Mouse (Mus musculus) megakaryocyte, adult 5-6 weeks (primary cell): ENCODE measurements around the gene Prkab1. TPM values are rescaled to one million over a fixed set of nuclear protein-coding genes. Genes with fewer than 3 reads are reported as not detected.

Experiments
- ATAC-seq: 2 replicates; pipeline ENCODE4 v1.8.0; 2016; ENCODE audit warnings: mild to moderate bottlenecking, inconsistent platforms; ENCODE audit not compliant: poor library complexity, severe bottlenecking
- total RNA-seq, 2 experiments: library from RNA; stranded (forward) in 1 of 2; stranded (reverse) in 1 of 2; fragments of 153-499, 151-499 nt in 1 of 2; fragments of 221-1000, 200-1000 nt in 1 of 2; gene quantifications; 2 replicates each; pipeline versions ENCODE4 v1.2.3 to v1.2.4; 2015 to 2017

The Prkab1 gene
- total RNA-seq, 2 experiments from 2014 or later = 27.1 to 56.7 TPM

DNA sequence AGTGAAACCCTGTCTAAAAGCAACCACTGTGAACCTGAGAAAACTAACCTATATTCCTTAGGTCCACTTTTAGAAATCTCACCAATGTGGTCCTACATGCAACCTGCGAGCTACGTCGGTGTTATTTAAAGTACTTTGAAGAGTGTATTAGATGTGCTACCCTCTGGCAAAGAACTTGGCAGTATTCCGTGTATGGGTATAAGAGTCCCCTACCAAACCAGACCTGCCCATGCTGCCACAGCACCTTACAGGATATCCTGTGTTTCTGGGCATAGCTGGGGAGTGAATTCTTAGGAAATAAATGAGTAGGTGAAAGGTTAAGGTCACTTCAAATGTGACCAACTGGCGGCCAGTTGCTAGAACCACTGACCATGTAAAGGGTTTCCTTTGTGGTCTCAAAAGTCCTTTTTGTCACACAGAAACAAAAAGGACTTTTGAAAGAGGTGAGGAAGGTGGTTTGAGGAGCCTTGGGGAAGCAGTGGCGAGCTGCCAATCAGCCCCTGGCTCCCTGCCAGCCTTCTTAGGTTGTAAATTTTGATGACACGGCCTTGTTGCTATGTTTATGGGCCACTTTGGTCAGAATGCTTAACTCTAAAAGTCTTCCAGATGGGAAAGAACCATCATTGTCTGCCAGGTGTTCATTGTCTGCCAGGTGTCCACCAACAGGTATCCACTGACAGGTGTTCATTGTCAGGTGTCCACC, 41.5 kb downstream of the Prkab1 start:
- ATAC-seq = no peak

DNA sequence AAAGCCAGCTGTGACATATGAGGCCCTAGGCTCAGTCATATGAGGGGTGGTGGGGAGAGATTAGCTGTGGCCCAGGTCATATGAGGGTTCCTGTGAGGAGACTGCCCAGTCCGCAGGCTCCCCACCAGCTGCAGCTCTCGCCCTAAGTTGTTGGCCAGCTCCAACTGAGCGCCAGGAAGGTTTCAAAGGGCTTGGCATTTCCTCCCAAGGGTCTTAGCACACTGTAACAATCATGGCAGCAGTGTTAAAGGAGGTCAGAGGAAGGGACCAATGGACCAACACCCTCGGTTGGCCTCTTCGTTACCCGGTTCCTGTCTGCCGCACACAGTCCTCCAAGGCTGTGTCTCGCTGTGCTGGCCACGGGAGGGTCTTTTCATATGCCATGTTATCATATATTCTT, 43.8 kb downstream of the Prkab1 start:
- ATAC-seq = no peak

DNA sequence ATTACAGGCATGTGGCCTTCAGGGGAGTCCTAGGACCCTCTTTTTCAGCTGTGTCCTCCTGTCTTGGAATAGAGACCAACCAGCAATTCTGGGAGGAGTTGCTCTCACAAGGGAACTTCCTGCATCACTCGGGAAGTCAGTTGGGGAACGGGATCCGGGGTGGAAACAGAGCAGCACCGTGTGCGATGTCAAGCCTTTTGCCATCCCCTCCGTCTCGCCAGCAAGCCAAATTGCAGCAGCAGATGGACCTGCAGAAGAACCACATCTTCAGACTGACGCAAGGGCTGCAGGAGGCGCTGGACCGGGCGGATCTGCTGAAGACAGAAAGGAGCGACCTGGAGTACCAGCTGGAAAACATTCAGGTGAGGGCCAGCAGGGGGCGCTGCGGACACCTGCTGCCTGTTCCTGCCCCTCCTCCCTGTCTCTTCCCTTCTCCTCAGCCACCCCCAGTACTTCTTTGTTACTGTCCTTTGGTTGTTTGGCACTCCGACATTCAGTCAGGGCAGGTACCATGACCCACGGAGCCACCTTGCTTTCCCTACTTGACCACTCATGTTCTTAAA, 45.1 kb downstream of the Prkab1 start:
- no peak for ATAC-seq

DNA sequence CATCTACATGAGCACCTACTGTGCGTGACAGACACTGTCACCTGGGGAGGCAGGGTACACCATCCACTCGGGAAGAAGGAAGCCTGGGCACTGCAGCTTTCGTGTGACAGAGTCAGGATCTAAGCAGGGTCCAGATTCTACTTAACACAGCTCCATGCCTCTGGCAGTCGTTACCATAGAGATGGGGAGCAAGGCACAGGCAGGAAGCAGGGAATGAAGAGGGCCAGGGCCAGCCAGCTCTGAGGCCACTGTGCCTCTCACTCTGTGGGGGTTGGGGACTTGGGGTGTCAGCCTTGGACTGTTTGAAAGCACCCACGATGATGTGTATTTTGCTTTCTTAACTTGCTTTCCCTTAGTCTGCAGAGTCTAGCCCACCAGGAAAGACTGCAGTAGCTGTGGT, 46.1 kb downstream of the Prkab1 start:
- no peak for ATAC-seq

DNA sequence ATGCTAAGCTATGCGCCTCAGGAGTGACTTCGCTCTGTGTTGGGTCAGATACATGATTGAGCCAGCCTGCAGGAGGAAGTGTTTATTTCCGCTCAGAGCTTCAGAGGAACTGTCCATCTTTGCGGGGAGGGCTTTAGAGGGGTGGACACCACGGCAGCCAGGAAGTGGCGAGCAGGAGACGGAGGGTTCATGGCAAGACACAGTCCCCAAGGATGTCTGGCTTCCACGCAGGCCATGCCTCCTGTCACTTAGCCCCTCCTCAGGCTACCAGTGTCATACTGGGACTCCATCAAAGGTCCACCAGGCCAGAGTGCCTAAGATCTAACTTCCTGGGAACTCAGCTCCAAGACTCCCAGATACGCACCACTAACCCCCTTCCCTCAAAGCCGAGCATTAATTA, 46.6 kb downstream of the Prkab1 start:
- ATAC-seq = peak; percentile 97

DNA sequence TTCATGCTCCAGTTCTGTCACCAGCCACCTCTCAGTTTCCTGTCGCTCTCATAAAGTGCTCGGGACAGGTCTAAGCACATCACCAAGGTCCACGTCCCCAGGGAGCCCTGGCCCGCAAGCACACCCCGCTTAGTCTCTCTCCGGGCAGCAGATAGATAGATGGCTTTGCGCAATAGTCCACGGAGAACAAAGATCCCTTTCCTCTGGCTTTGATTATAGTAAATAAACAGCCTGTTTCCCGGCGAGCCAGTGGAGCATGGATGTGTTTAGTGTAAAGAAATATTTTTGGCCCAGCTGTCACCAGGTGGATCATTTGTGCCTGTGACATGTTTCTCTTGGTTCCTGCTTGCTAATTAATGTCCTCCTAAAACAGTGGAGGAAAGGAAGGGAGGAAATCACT, 47.0 kb downstream of the Prkab1 start:
- peak; percentile 43 for ATAC-seq

DNA sequence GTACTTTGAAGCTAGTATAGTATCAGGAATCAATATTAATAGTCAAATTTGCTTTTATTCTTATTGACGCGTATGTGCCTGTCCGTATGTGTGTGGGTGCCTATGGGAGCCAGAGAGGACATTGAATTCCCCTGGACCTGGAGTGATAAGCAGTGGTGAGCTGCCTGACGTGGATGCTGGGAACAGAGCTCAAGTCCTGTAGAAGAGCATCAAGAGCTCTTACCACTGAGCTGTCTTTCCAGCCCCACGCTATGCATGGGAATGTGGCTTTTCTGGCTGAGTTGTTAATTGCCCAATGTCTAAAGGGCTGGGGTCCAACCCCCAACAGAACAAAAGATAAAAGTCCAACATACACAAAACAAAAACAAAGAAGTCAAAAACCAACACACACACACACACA, 47.9 kb downstream of the Prkab1 start:
- no peak for ATAC-seq

DNA sequence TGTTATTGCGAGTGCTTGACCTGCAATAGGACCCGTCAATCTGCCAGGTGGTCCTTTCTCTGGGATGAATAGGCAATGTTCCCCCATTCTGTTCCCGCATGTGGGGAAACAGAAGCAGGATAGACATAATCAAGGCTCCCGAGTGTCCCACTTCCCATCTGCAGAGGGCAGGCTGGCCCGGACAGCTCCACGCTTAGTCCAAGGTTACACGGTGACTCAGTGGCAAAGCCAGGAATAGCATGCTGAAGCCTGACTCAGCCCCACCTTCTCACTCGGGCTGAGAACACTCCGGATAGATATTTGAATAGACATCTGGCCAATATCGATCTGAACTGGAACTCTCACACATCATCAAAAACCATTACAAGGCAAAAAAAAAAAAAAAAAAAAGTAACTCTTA, 48.6 kb downstream of the Prkab1 start:
- no peak for ATAC-seq

DNA sequence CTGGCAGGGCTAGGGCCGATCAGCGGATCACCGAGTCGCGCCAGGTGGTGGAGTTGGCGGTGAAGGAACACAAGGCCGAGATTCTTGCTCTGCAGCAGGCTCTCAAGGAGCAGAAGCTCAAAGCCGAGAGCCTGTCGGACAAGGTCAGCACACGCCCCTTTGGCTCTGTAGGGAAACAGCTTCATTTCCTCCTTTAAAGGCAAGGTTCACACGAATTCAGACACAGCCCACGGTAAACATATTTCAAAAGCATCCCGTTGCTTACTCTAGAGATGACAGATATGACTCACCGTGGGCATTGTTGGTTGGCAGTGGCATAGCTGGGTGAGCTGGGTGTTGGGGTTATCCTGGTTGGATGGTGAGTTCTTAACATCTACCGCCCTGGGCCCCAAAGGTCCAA, 53.1 kb downstream of the Prkab1 start:
- ATAC-seq = no peak

Other genes starting within 250 kb of the Prkab1 start
- 21.9 and 26.8 TPM in 2 replicates for gene Cit, start 179.2 kb downstream of the Prkab1 start, total RNA-seq (2015)
- gene Cit, start 179.2 kb downstream of the Prkab1 start, total RNA-seq (2017) = 35.0 and 41.8 TPM in 2 replicates
- gene Tmem233, start 58.7 kb upstream of the Prkab1 start, total RNA-seq (2015) = not detected in 2 replicates
- gene Tmem233, start 58.7 kb upstream of the Prkab1 start, total RNA-seq (2017) = not detected in 2 replicates